In genomic region chr8:122187271-122187670, GRCm38 (mm10) we compare ENCODE assay signal across 23 mouse cellular contexts.
A peak's percentile ranks its signal among the peaks of the same experiment; 100 is the strongest.
DNase-seq lines count a peak whose midpoint lies in the region; ATAC-seq and TF ChIP-seq lines count a peak whose summit lies in the region.
"Had no signal": no experiment of that assay in that cellular context is flagged by ENCODE, and none has a peak within 500 bp of the region (broad histone marks: within the 10 kb centered on the region; RNA-seq: fewer than 3 reads in every experiment).

No protein-coding gene starts in this region.

- peaks cover 56% of the 10 kb centered on the region for H3K4me1 ChIP-seq in megakaryocyte, embryonic 14.5 days

- 0 out of 2 replicates have a peak, but pooled peaks have one; percentile 45 for ATAC-seq in frontal cortex, adult (ENCODE audit: low TSS enrichment)
- no peak for ATAC-seq in megakaryocyte, adult 5-6 weeks (ENCODE audit: poor library complexity, severe bottlenecking)
- peak; percentile 56 for ATAC-seq in Patski
- ATAC-seq: forebrain, embryonic 13.5 days; forebrain, postnatal 0 days; hindbrain, embryonic 16.5 days; inflammation-experienced regulatory T-cells, adult 6 months; intestine, postnatal 0 days had no signal

- no peaks in the 10 kb centered on the region for H3K9me3 ChIP-seq in megakaryocyte, embryonic 14.5 days
- H3K9me3 ChIP-seq: embryonic facial prominence, embryonic 12.5 days; forebrain, embryonic 13.5 days; heart, embryonic 13.5 days; hindbrain, embryonic 12.5 days had no signal

- TF ChIP-seq CTCF in Patski (IDR thresholded peaks at IDR 0.05), result no peak

- DNase-seq in frontal cortex, postnatal 36 days (ENCODE audit: low spot score in 2 of 2), result no peak
- no peak for DNase-seq in Patski (ENCODE audit: low read depth, low spot score)
- DNase-seq in thymus, postnatal 0 days (ENCODE audit: low spot score), result no peak
- no peak for DNase-seq in right cerebral cortex, postnatal 25 days
- DNase-seq in left cerebral cortex, adult 11 months (ENCODE audit: low spot score), result no peak
- DNase-seq: adrenal gland, adult 8-10 months; adrenal gland, postnatal 36 days; cerebellum, adult 2 months; cerebellum, postnatal 14 days; forebrain, postnatal 0 days; heart, adult 18-20 months; heart, postnatal 10 days; heart, postnatal 4 days had no signal

- POLR2A ChIA-PET in Patski (lab: Charles Lee), result interaction anchor here (2.4 kb wide), 1 partner anchor 43 kb away, joined by 11 read pairs; no protein-coding TSS in a partner anchor

- CTCF ChIA-PET in Patski (lab: Charles Lee), result interaction anchor here (0.5 to 1.1 kb wide), 3 partner anchors 12 to 288 kb away, joined by 3 read pairs; no protein-coding TSS in a partner anchor

- H3K36me3 ChIP-seq in megakaryocyte, embryonic 14.5 days (replicated peaks; ENCODE audit: low read length), result no peaks in the 10 kb centered on the region
- H3K36me3 ChIP-seq: embryonic facial prominence, embryonic 12.5 days; heart, embryonic 13.5 days; hindbrain, embryonic 12.5 days had no signal

- H3K27me3 ChIP-seq in megakaryocyte, embryonic 14.5 days (replicated peaks), result peaks cover 77% of the 10 kb centered on the region
- no peaks in the 10 kb centered on the region for H3K27me3 ChIP-seq in Patski
- H3K27me3 ChIP-seq: embryonic facial prominence, embryonic 12.5 days; forebrain, embryonic 13.5 days; hindbrain, embryonic 12.5 days had no signal

- peak overlapping the region; percentile 16 for H3K4me3 ChIP-seq in megakaryocyte, embryonic 14.5 days (replicated peaks)
- H3K4me3 ChIP-seq: embryonic facial prominence, embryonic 12.5 days; forebrain, embryonic 13.5 days; heart, embryonic 13.5 days; hindbrain, embryonic 12.5 days had no signal

- in situ Hi-C loops in Patski (cut with MboI; ENCODE audit: low pct_unique_long_range_greater_than_20kb), result no loop called here
